Mouse (Mus musculus) fibroblast of lung, adult 2 months (primary cell): Measurements from ENCODE around the gene Smc3.
"Not testable (repeated sequence)": the region's sequence is repeated elsewhere in the genome, so short reads cannot be mapped to it uniquely, and the experiment has no call there.

Experiments
- DNase-seq: peaks from one replicate; pipeline ENCODE4 v3.0.0-alpha.2; 2011; ENCODE audit warnings: low read depth

The Smc3 gene

GRCm38 (mm10) chr19:53653624-53654467 lies 53.6 kb downstream of the Smc3 start:
- DNase-seq: no peak

DNA sequence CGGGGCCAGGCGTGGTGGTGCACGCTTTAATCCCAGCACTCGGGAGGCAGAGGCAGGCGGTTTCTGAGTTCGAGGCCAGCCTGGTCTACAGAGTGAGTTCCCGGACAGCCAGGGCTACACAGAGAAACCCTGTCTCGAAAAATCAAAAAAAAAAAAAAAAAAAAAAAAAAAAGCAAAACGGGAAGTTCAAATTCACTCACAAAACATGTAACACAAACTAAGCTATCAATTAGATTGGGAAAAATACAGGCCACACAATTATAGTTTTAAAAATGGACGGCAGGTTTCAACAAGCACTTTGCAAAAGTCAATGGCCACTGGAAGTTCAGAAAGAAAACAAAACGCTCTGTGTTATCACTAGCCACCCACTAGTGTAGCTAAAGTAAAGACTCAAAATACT lies 56.2 kb downstream of the Smc3 start:
- not testable (repeated sequence) for DNase-seq

- DNase-seq: no peak
Observed at GRCm38 (mm10) chr19:53657437-53657836, 57.2 kb downstream of the Smc3 start.

DNA sequence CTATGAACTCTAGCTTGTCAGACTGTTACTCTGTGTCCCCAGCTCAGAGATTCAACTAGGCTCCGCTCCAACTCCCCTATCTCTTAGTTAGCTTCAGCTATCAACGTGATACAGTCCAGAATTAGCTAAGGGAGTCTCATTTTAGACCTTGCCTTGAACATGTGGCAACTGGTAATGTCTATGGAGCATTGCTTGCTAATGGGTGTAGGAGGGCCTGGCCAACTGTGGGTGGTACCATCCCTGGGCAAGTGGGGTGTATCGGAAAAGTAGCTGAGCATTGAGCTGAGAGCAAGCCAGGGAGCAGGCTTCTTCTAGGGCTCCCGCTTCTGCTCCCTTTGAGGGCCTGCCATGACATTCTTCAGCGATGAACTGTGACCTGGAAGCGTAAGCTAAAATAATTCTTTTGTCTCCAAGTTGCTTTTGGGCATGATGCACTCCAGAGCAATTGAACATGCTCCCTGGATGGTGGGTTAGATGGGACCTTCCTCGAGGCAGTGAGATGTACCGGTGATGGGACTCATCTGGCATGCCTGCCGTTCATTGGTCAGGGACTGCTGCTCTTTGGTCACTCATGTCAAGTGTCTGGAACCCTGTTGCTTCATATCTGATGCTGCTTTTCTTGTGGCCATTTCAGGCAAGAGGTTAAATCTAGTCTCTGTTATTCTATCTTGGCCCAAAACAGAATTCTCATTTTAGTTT lies 60.7 kb downstream of the Smc3 start:
- DNase-seq: no peak

DNA sequence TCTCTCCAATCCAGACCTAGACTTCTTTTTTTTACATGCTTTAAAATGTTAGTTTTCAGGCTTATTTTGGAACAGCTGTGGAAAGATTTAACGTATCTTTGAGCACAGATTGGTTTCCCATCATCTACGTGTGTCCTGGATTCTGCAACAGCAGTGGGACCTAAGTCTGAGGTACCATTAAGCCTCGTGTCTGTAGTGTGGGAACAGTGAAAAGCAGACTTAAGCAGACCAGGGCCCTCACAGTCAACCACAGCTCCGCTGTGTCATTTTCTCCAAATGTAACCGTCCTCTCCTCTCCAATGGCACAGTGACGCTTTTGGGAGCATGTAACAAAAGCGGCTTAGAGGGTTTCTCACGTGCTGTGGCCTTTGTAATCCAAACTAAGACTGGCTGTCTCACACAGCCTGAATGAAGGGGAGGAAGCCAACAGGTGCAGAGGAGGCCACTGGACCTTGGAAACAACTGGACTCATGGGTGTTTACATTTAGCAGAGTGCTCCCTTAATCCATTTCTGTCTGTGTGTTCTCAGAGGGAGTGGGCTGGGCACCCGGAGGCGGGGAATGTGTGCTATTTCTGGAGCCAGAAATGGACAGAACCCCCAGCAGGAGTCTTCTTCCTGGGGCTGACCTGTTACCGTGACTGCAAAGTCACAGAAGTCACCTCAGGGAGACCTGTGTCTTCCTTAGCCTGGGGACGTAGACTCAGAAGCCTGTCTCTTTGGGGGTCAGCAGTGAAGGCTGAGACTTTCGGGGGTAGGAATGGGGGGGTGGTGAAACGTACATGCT lies 61.9 kb downstream of the Smc3 start:
- DNase-seq: no peak

- DNase-seq: no peak
Observed at GRCm38 (mm10) chr19:53664831-53665230, 64.6 kb downstream of the Smc3 start.

- DNase-seq: no peak
Observed at GRCm38 (mm10) chr19:53665391-53665790, 65.2 kb downstream of the Smc3 start.

- DNase-seq: no peak
Observed at GRCm38 (mm10) chr19:53666708-53667107, 66.5 kb downstream of the Smc3 start.

- no peak for DNase-seq
Observed at GRCm38 (mm10) chr19:53668821-53669220, 68.6 kb downstream of the Smc3 start.

GRCm38 (mm10) chr19:53670625-53671141 lies 70.5 kb downstream of the Smc3 start:
- DNase-seq: no peak

DNA sequence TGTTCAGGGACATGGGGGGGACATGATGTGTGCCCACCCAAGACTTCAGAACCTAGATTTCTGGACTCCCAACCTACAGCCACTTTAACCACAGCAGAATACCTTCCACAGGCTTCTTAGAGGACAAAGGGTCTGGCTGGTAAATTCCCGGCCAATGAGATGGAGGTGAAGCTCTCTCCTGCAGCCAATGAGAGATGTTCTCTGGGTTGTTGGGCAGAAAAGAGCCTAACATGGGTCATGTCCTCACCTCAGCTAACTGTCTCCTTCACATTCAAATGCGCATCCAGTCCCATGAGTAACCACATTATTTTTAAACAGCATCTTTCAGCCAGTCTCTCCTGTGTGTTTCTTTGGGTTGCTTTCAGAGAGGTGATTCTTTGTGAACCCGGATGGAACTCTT lies 71.2 kb downstream of the Smc3 start:
- DNase-seq: no peak

- DNase-seq: no peak
Observed at GRCm38 (mm10) chr19:53674131-53674925, 74.1 kb downstream of the Smc3 start.

DNA sequence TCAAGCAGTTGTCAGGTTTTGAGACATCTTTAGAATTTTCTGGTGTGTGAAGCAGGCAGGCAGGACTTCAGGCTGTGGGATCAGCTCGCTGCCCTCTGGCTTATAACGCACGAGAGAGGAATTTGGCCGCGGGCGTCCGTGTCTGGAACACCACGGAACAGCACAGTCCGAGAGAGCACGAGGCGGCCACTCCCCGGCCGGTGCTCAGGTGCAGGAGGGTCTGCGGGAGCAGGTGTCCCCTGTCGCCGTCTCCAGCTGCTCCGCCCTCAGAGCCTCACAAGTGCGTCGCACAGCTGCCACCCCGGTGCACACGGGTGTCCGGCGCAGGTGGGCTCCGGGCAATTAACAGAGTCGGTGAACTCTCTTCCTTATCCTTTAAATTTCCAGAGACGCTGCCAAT lies 76.0 kb downstream of the Smc3 start:
- no peak for DNase-seq

DNA sequence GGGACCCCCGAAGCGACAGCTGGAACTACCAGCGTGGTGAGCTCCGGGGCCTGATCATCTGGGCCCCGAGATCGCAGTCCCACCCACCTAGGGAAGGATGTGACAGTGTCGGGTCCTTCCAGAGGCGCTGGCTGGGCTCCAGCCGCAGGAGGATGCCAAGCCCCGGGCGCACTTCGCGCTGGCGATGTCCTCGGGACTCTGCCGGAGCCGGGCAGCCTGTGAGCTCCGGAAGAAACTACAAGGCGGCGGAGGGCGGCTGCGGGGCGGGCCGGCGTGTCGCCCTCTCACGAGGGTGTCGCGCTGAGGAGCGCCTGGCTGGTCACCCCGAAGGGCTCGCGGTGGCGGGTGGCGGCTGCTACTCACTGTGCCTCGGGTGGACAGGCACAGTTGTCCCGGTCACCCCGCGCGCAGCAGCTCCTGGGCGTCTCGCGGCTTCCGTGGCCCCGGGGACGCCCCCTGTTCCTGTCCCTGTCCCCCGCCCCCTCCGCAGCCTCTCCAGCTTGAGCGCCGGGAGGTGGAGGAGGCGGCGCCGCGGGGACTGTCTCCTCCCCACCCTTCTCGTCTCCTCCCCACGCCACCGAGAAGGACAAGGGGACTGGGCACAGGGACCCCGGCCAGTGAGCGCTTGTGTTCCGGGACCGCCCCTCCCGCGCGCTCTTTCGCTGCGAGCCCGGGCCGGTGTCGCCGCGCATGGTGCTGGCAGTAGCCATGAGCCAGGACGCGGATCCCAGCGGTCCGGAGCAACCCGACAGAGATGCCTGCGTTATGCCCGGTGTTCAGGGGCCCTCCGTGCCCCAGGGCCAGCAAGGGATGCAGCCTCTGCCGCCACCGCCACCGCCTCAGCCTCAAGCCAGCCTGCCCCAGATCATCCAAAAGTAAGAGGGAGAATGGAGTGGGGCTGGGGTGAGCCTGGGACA lies 76.8 kb downstream of the Smc3 start, which contains the start of gene Rbm20:
Gene Rbm20, plus strand, starts transcription at position 589 of the 917 bp plus-strand sequence.
- DNase-seq: no peak

DNA sequence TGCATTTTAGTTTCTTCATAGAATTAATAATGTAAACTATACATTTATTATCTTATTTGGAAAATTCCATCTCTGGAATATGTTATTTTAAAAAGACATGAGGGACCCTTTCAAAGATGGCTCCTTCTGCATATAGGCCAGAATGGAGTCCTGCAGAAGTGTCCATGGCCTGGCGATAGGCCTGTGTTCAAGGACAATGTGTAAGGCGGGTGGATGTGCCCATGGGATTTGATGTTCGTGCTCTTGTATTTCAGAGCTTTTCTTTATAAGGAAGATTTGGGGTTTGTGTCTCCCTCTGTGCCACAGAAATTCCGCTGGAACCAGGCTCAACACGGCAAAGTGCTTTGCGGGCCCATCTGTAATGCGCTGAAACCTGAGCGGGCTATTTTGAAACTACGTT lies 79.0 kb downstream of the Smc3 start:
- no peak for DNase-seq

GRCm38 (mm10) chr19:53679981-53680380 lies 79.8 kb downstream of the Smc3 start:
- no peak for DNase-seq

- no peak for DNase-seq
Observed at GRCm38 (mm10) chr19:53682427-53682826, 82.2 kb downstream of the Smc3 start.

GRCm38 (mm10) chr19:53687592-53687991 lies 87.4 kb downstream of the Smc3 start:
- no peak for DNase-seq

- DNase-seq: no peak
Observed at GRCm38 (mm10) chr19:53690816-53691215, 90.6 kb downstream of the Smc3 start.

GRCm38 (mm10) chr19:53694020-53694419 lies 93.8 kb downstream of the Smc3 start:
- DNase-seq: no peak
